Mouse (Mus musculus): ENCODE data around the gene Alppl2.

- TF ChIP-seq CTCF (conservative IDR thresholded peaks at IDR 0.05; ENCODE audit: low read length), result no peak
- no peak for TF ChIP-seq NANOG (IDR thresholded peaks at IDR 0.05; ENCODE audit: borderline replicate concordance, low read length)
Observed at GRCm38 (mm10) chr1:87108564-87108963, 18.8 kb upstream of the Alppl2 start.
